Mouse (Mus musculus) hindlimb bud, embryonic 11.5 days (tissue): ENCODE results near the gene Actl11.

Experiments
- DNase-seq: peaks from one replicate; pipeline ENCODE4 v3.0.0-alpha.2; 2012; ENCODE audit warnings: low read depth, low spot score; ENCODE audit errors: extremely low spot score

Gene Actl11

DNA sequence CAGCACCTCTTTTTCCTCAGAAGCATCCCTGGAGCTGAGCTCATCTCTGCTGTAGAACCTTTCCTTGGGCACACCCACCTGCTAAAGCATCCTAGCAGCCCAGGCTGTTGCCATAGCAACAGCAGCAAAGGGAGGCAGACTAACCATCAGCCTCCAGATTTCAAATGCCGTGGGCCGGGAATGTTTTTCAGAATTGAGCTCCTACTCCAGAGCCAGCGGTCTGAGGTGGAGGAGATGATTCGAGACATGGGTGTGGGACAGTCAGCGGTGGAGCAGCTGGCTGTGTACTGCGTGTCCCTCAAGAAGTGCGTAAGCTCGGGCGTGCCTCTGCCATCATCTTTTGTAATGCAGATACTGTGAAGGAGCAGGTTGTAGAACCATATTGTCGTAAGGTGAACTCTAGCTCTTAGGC is 33.1 kb downstream of the Actl11 start:
- DNase-seq = no peak

DNA sequence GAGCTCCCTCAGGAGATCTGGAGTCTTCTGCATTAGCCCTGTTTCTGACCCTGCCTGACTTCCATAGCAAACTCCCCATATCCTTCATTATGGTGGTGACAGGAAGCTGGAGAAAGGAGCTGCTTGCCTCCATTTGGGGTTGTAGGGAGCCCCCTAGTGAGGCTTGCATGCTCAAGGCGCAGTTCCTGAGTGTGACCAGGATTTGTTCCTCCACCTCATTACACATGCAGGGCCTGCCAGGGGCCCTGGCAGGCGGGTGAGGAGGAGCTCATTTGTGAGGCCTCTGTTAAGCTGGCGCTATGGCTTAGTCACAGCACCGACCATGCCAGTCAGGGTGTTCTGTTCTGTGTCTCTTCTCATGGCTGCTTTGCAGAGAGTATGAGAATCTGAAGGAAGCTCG is 33.6 kb downstream of the Actl11 start:
- DNase-seq = no peak

DNA sequence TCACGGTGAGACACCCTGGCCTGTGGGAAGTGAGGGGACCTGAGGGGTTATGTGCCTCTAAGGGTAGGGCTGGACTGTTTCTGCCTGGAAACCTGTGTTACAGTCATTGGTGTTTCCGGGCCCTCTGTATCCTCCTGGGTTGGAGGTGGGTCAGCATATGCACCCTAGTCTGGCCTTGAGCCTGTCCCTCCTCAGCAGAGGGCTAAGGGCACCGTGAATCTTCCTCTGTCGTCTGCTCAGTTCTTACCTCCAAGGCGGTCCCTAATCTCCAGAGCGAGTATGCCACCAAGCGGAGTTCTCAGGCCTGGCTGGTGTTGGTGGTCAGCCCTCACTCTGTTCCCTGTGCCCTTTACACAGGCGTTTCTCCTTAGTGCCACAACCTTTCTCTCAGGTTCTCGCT is 34.6 kb downstream of the Actl11 start:
- no peak for DNase-seq

DNA sequence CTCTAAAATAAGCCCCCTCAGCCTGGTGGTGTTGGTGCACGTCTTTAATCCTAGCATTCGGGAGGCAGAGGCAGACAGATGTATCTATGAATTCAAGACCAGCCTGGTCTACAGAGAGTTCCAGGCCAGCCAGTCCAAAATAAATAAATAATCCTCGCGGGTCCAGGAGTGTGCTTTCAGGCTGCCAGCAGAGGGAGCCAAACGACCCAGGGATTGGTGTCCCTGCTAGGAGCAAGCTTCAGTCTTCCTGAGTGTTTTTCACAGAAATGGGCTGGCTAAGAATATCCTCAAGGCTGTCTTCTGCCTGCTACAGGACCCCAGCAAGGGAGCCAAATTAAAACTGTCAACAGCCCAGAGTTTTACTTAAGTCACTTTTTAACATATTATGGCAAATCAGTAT is 35.4 kb downstream of the Actl11 start:
- DNase-seq = no peak

DNA sequence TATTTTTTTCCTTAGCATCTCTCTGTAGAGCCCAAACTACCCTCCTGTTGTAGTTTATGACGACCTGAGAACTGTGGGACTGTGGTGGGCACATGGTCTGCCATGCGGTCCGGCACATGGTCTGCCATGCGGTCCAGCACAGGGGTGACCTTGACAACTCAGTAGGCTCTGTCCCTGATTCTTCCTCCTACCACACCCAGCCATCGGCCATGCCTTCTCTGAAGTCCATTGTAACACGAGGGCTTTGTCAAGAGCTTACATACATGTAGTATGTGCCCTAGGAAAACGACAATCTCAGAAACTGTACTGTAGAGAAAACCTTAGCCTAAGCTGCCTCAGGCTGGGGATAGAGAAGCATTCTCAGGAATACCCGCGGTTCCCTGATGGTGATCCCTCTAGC is 36.4 kb downstream of the Actl11 start:
- DNase-seq = no peak

DNA sequence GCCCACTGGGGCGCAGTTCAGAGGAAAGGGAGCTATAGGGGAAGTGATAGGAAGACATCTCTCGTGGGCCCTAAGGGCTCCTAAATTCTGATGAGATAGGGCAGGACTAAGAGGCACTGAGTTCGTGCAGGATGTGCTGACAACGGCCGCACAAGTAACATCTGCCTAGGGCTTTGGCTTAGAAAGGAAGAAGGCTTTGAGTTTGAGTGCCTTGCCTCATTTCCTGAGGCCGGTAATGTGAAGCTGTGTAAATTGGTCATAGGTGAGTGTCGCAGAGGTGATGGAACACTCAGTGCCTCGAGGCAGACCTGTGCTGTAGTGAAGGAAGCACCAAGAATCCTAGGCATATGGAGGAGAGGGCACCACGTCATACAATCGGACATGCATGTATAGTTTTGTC is 38.4 kb downstream of the Actl11 start:
- DNase-seq = no peak

DNA sequence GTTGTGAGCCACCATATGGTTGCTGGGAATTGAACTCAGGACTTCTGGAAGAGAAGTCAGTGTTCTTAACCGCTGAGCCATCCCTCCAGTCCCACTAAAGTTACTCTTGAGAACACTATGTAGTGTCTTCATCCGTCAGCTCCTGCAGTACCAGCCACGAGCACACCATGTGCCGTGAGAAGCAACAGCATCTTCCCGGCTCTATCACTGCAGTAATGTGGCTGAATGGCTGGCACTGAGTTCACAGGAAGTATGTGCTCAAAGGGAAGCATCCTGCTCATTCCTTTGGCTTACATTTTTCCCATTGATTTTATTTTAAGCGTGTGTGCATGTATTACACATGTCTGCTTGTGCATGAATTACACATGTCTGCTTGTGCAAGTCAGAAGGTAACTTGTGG is 39.2 kb downstream of the Actl11 start:
- no peak for DNase-seq

DNA sequence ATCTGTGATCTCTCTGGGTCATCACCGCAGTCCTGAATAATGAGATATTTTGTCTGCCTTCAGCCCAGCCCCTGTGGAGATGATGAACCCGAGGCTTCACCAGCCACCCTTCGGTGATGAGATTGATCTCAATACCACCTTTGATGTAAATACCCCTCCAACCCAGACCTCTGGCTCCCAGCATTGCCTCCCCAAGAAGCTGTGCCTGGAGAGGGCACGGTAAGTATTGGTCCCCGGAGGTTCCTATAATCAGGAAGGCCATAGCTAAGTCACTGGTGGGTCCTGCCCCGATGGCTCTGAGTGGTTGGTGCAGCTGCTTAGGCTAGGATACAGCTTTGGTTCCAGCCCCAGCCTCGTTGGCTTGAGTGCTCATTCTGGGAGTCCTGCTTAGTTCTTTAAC is 40.3 kb downstream of the Actl11 start:
- no peak for DNase-seq

DNA sequence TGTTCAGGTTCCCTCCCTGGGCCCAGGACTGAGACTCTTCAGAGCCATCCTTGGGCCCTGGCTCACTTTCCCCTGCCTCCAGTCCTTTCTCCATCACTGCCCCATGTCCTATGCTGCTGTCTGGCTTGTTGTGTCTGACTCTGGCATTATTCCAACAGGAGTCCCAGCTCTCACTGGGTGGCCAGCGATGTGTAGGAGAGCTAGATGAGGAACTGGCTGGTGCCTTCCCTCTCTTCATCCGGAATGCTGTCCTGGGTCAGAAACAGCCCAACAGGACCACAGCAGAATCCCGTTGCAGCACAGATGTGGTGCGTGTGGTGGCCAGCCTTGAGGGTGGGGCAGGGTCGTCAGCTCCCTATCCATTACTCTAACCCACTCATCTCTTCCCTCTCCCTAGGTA is 42.0 kb downstream of the Actl11 start:
- DNase-seq = no peak

DNA sequence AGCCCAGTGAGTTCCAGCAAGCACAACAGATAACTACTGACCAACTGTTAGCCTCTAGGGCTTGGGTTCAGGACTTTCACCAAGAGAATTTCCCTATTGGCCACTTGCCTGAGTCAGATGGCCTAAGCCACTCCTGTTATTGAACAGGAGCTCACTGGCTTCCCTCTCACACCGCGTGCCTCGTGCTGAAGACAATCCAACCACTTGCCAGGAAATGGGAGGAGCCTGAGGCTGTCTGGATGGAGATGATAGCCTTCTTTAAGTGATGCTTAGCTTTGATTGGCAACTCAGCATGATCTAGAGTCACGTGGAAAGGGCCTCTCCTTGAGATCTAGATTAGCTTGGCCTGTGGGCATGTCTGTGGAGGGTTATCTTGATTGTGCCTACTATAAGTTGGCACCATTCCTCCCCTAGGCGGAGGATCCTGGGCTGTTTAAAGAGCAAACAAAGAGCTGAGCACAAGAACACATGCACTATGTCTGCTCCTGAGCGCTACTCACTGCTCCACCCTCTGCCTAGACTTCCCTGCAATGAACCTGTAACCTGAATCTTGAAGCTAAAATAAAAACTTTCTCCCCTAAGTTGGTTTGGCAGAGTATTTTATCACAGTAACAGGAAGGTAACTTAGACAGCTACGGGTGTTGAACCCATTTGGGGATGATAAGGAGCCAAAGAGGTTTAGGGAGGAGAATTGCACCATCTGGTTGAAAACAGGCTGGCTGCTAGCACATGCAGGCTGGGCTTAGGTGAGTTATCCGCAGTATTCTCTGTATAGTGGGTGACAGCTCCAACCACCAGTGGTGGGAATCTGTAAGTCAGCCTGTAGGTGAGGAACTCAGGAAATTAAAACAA is 43.6 kb downstream of the Actl11 start:
- no peak for DNase-seq

DNA sequence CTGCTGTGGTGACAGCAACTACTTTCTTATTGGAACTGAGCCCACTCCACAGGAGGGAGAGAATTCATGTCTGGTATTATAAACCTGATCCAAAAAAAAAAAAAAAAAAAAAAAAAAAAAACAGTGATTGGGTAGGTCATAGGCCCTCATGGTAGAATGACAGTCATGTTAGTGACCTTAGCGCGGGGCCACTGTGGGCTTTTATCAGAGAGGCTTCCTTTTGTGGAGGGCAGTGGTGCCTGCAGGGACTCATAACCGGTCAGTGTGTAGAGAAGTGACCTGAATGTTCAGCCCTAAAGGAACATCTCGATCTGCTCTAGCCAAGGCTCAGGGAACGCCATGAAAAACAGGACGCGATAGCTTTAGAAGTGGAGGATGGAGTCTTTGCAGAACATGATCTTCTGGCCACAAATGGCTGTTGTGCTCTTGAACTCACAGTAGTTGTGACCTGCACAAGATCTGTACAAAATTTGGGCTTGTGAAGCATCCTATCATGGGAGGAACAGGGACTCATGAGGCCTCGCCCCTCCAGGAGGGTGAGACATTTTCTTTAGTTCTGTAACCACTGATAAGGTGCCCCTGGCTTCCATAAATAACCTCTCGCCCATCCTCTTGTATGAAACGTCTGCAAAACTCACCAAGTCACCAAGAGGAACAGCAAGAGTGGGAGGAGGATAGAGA is 46.4 kb downstream of the Actl11 start:
- no peak for DNase-seq

DNA sequence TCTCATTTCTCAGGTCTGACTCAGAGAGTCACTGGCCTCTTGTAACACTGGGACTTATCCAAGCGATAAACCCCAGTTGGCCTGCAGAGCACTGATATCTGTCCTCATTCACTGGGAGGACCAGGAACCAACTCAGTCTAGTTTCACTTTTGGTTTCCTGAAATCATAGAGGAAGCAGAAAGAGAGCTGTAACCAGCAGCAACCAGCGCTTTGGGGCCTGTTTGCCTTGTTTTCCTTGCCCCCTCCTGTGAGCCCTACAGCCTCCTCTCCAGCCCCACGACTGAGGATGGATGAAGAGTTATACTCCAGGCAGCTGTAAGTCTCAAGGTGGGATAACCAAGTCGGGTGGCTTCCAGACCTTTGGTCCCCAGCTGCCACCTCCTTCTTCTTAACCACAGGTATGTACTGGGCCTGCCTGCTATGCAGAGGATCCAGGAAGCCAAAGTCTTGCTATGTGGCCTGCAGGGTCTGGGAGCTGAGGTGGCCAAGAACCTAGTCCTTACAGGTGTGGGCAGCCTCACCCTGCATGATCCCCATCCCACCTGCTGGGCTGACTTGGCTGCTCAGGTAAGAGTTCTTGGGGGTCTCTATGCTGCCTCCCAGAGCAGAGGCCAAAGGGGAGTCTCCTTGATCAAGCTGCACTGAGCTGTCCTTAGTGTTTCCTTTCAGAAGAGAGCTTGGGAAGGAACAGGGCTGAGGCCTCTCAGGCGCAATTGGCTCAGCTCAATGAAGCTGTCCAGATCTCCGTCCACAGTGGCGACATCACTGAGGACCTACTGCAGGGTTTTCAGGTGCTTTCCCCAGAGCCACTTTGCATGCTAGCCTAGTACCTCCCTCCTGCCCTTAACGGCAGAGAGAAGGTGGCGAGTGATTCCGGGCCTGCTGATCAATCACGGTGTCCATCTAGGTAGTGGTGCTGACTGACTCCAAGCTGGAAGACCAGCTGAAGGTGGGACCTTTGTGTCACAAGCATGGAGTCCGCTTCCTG is 47.4 kb downstream of the Actl11 start, which contains the start of gene Uba7:
Gene Uba7, plus strand, starts transcription at position 107 of the 988 bp plus-strand sequence.
- DNase-seq = no peak

DNA sequence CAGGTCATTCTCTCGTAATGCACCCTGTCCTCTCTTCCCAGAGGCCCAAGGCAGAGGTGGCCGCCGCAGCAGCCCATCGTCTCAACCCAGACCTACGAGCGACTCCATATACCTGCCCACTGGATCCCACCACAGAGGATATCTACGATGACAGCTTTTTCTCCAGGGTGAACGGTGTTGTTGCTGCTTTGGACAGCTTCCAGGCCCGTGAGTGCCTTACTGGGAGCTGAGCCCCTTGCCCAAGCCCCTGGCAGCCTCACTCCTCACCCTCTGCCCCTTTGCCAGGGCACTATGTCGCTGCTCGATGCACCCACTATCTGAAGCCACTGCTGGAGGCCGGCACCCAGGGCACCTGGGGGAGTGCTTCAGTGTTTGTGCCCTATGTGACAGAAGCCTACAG is 50.5 kb downstream of the Actl11 start:
- no peak for DNase-seq
